ENCODE assay signal across 8 mouse cellular contexts in the genomic region with DNA sequence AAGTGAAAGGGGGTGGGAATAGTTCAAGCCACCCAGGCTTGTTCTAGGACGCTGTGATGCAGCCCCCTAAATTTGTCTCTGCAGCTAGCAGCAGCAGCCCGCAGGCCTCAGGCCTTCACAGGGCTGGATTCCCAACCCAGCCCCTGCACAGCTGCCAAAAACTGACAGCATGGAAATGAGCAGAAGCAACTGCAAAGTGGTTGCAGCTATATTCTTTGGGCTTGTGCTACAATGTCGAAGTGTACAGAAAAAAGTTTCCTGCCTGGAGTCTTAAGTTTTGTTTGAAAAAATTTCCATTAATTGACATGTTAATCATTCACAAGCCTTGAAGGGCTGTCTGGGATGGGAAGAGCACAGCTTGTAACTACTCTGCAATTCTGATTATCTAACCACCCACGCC.
DNase-seq lines count a peak whose midpoint lies in the region; ATAC-seq and TF ChIP-seq lines count a peak whose summit lies in the region.

No protein-coding gene starts in this region.

- peaks cover 20% of the 10 kb centered on the region for H3K4me1 ChIP-seq in forebrain, embryonic 13.5 days
- no peaks in the 10 kb centered on the region for H3K4me1 ChIP-seq in forebrain, embryonic 10.5 days
- no peaks in the 10 kb centered on the region for H3K4me1 ChIP-seq in lung, postnatal 0 days (ENCODE audit: insufficient read depth, low read depth, low read length)

- H3K4me3 ChIP-seq in forebrain, embryonic 13.5 days, result no peak overlapping the region
- no peak overlapping the region for H3K4me3 ChIP-seq in forebrain, embryonic 10.5 days
- no peak overlapping the region for H3K4me3 ChIP-seq in lung, postnatal 0 days (ENCODE audit: low read depth, low read length)

- H3K9ac ChIP-seq in forebrain, embryonic 13.5 days, result no peak overlapping the region
- no peak overlapping the region for H3K9ac ChIP-seq in lung, postnatal 0 days (replicated peaks; ENCODE audit: low read depth)

- no peak for TF ChIP-seq EP300 in lung, postnatal 0 days (IDR thresholded peaks at IDR 0.05)

- no peak overlapping the region for H3K4me2 ChIP-seq in forebrain, embryonic 13.5 days
- H3K4me2 ChIP-seq in lung, postnatal 0 days (replicated peaks; ENCODE audit: low read depth, low read length), result no peak overlapping the region

- no peaks in the 10 kb centered on the region for H3K27me3 ChIP-seq in forebrain, embryonic 13.5 days
- H3K27me3 ChIP-seq in forebrain, embryonic 10.5 days (ENCODE audit: poor library complexity, severe bottlenecking), result no peaks in the 10 kb centered on the region
- H3K27me3 ChIP-seq in lung, postnatal 0 days (replicated peaks; ENCODE audit: insufficient read depth, low read length), result no peaks in the 10 kb centered on the region

- no peak for TF ChIP-seq CTCF in lung, postnatal 0 days (IDR thresholded peaks at IDR 0.05)

- no peak overlapping the region for H3K27ac ChIP-seq in forebrain, embryonic 13.5 days
- no peak overlapping the region for H3K27ac ChIP-seq in forebrain, embryonic 10.5 days
- H3K27ac ChIP-seq in lung, postnatal 0 days (ENCODE audit: low read length), result no peak overlapping the region

- H3K36me3 ChIP-seq in forebrain, embryonic 13.5 days (ENCODE audit: poor library complexity, severe bottlenecking), result no peaks in the 10 kb centered on the region
- no peaks in the 10 kb centered on the region for H3K36me3 ChIP-seq in forebrain, embryonic 10.5 days (replicated peaks)
- H3K36me3 ChIP-seq in lung, postnatal 0 days (ENCODE audit: insufficient read depth, low read length), result no peaks in the 10 kb centered on the region

- peak; percentile 76 for ATAC-seq in forebrain, embryonic 13.5 days
- ATAC-seq in lung, postnatal 0 days, result no peak

- intact Hi-C loops in gastrocnemius, postnatal 14 days (cut with DNase I; ENCODE audit: low total_unique reads), result no loop called here

- no peaks in the 10 kb centered on the region for H3K9me3 ChIP-seq in forebrain, embryonic 13.5 days (replicated peaks)
- H3K9me3 ChIP-seq in forebrain, embryonic 10.5 days, result no peaks in the 10 kb centered on the region
- H3K9me3 ChIP-seq in lung, postnatal 0 days (ENCODE audit: low read length), result no peaks in the 10 kb centered on the region

- 28% methylated on average over 4 of the region's 4 CpGs for WGBS in forebrain, embryonic 13.5 days
- 55% methylated on average over 4 of the region's 4 CpGs for WGBS in forebrain, embryonic 10.5 days
- 30% methylated on average over 4 of the region's 4 CpGs for WGBS in lung, postnatal 0 days

- DNase-seq in forebrain, embryonic 10.5 days (ENCODE audit: extremely low spot score, low spot score), result no peak
- DNase-seq in lung, postnatal 14 days, result peak; percentile 9
- DNase-seq in lung, postnatal 0 days (ENCODE audit: low spot score), result no peak
- DNase-seq in gastrocnemius, postnatal 14 days, result peak; percentile 30
- peak; percentile 15 to 20 for DNase-seq in layer of hippocampus, postnatal 36 days
- no peak for DNase-seq in adrenal gland, adult (ENCODE audit: inconsistent age in 2 of 2, low spot score in 1 of 2)
- no peak for DNase-seq in thymus, adult 18-20 months

Comparison
In these comparisons a context has a peak if more than half of its experiments do, and no peak if none do; other contexts are left out.
1. DNase-seq: peak in lung, postnatal 14 days (single experiment), gastrocnemius, postnatal 14 days (single experiment) and layer of hippocampus, postnatal 36 days (2 of 2); none in forebrain, embryonic 10.5 days (single experiment), lung, postnatal 0 days (single experiment), adrenal gland, adult (0 of 2) and thymus, adult 18-20 months (0 of 2).